Mouse (Mus musculus) midbrain, postnatal 0 days (tissue): ENCODE data around the gene Tead2. TPM values are rescaled to one million over a fixed set of nuclear protein-coding genes. Genes with fewer than 3 reads are reported as not detected.
"Not testable (repeated sequence)": the region's sequence is repeated elsewhere in the genome, so short reads cannot be mapped to it uniquely, and the experiment has no call there.

ENCODE experiments used
- ATAC-seq: fragments of 200-750 bp; cut with Nextera tagmentation; 2 replicates; pipeline ENCODE4 v1.8.0; 2017; ENCODE audit warnings: moderate number of reproducible peaks, mild to moderate bottlenecking, moderate TSS enrichment, moderate library complexity; ENCODE audit not compliant: low FRiP score
- DNase-seq: peaks from one replicate; pipeline ENCODE4 v3.0.0-alpha.2; 2015; ENCODE audit warnings: low spot score
- H3K27ac ChIP-seq: fragments of 300-500 bp; sonication (generic); 2 replicates; pipeline ENCODE4 v1.5.1; 2014; ENCODE audit warnings: low read depth, mild to moderate bottlenecking, low read length, mixed read lengths
- H3K27me3 ChIP-seq: fragments of 300-500 bp; sonication (generic); 2 replicates; pipeline ENCODE4 v1.6.1; 2014; ENCODE audit warnings: low read length, control low read depth, mixed read lengths; ENCODE audit not compliant: insufficient read depth
- H3K36me3 ChIP-seq: fragments of 300-500 bp; sonication (generic); 2 replicates; pipeline ENCODE4 v1.6.1; 2014; ENCODE audit warnings: low read length, control low read depth, mixed read lengths; ENCODE audit not compliant: insufficient read depth
- H3K4me1 ChIP-seq: fragments of 300-500 bp; sonication (generic); 2 replicates; pipeline ENCODE4 v1.6.1; 2014; ENCODE audit warnings: mild to moderate bottlenecking, control low read depth, antibody characterized with exemption, low read length, mixed read lengths; ENCODE audit not compliant: insufficient read depth
- H3K4me2 ChIP-seq: fragments of 300-500 bp; sonication (generic); 2 replicates; pipeline ENCODE4 v1.6.1; 2014; ENCODE audit warnings: low read depth, mild to moderate bottlenecking, low read length, mixed read lengths; ENCODE audit not compliant: poor library complexity, severe bottlenecking
- H3K4me3 ChIP-seq: fragments of 300-500 bp; sonication (generic); 2 replicates; pipeline ENCODE4 v1.5.1; 2014; ENCODE audit warnings: low read depth, mild to moderate bottlenecking, low read length, moderate library complexity
- H3K9ac ChIP-seq: fragments of 300-500 bp; sonication (generic); replicated peaks from 2 replicates; pipeline ENCODE4 v1.6.1; 2014; ENCODE audit warnings: mild to moderate bottlenecking, low read length, moderate library complexity, mixed read lengths; ENCODE audit not compliant: poor library complexity, severe bottlenecking
- H3K9me3 ChIP-seq: fragments of 300-500 bp; sonication (generic); 2 replicates; pipeline ENCODE4 v1.6.1; 2016; ENCODE audit warnings: low read length, control low read depth
- CTCF ChIP-seq: IDR thresholded peaks from 2 replicates; pipeline ENCODE4 v1.5.1; 2016; ENCODE audit warnings: antibody characterized with exemption, mild to moderate bottlenecking
- WGBS: fragments of 180-500 bp; shearing (Covaris S2); extraction: QIAGEN DNeasy Blood & Tissue Kit; methylation state at CpG from one replicate; pipeline ENCODE4 v1.1.7; 2014; 5-methylcytosine and 5-hydroxymethylcytosine counted together
- polyA plus RNA-seq: library from polyadenylated mRNA; unstranded; fragments of >200 nt; fragmentation: Nextera tagmentation; extraction: Ambion mirVana; gene quantifications from 2 replicates; pipeline ENCODE4 v1.2.1, GENCODE M21; 2015
- total RNA-seq: library from RNA; depleted of rRNA; stranded (reverse); fragments of >200 nt; gene quantifications from 2 replicates; pipeline ENCODE4 v1.2.3, GENCODE M21; 2014

Tead2 gene
- total and polyA plus RNA-seq, 2 experiments from 2014 or later: 17.0 to 54.8 TPM

- DNase-seq (no peak), ATAC-seq (no peak)
- Histone ChIP-seq H3K27me3 (no peaks in the 10 kb centered on the region), H3K4me3 (peak overlapping the region; percentile 44; the same call in 1 of the 2 replicates), H3K9ac (peak overlapping the region; percentile 51; the same call in 1 of the 2 replicates), H3K36me3 (no peaks in the 10 kb centered on the region), H3K4me2 (peak overlapping the region; percentile 74), H3K4me1 (peaks cover 3% of the 10 kb centered on the region; the same call in 1 of the 2 replicates), H3K9me3 (no peaks in the 10 kb centered on the region), H3K27ac (no peak overlapping the region)
- TF ChIP-seq CTCF: no peak
- 80% methylated on average over 6 of the region's 6 CpGs for WGBS
Measured at GRCm38 (mm10) chr7:45241389-45241749, 25.8 kb downstream of the Tead2 start.

- Histone ChIP-seq H3K4me1 (no peaks in the 10 kb centered on the region), H3K4me2 (no peak overlapping the region)
- WGBS: 34% methylated on average over 3 of the region's 3 CpGs
Measured at GRCm38 (mm10) chr7:45247666-45248065, 32.1 kb downstream of the Tead2 start.

GRCm38 (mm10) chr7:45253806-45254205, 38.3 kb downstream of the Tead2 start:
- Histone ChIP-seq H3K36me3 (no peaks in the 10 kb centered on the region), H3K9me3 (no peaks in the 10 kb centered on the region), H3K9ac (no peak overlapping the region), H3K4me1 (no peaks in the 10 kb centered on the region), H3K4me3 (no peak overlapping the region), H3K27me3 (no peaks in the 10 kb centered on the region), H3K27ac (no peak overlapping the region), H3K4me2 (no peak overlapping the region)
- ATAC-seq: no peak
- 90% methylated on average over 8 of the region's 8 CpGs for WGBS
- no peak for DNase-seq
- no peak for TF ChIP-seq CTCF

More at GRCm38 (mm10) chr7:45247666-45248065, 32.1 kb downstream of the Tead2 start:
- Histone ChIP-seq H3K4me3 (no peak overlapping the region), H3K9ac (no peak overlapping the region), H3K27ac (no peak overlapping the region), H3K9me3 (no peaks in the 10 kb centered on the region), H3K36me3 (no peaks in the 10 kb centered on the region), H3K27me3 (no peaks in the 10 kb centered on the region)
- no peak for DNase-seq
- no peak for TF ChIP-seq CTCF
- no peak for ATAC-seq

GRCm38 (mm10) chr7:45255822-45256221, 40.3 kb downstream of the Tead2 start:
- not testable (repeated sequence) for H3K4me3 ChIP-seq, H3K9ac ChIP-seq, H3K27me3 ChIP-seq, H3K9me3 ChIP-seq, H3K4me2 ChIP-seq, DNase-seq, H3K27ac ChIP-seq, H3K4me1 ChIP-seq, ATAC-seq, H3K36me3 ChIP-seq
- WGBS: 79% methylated on average over 4 of the region's 7 CpGs

- no peaks in the 10 kb centered on the region for H3K27me3 ChIP-seq
- H3K27ac ChIP-seq: no peak overlapping the region
- no peak for TF ChIP-seq CTCF
- no peak overlapping the region for H3K9ac ChIP-seq
- ATAC-seq: no peak
- no peaks in the 10 kb centered on the region for H3K36me3 ChIP-seq
- H3K4me2 ChIP-seq: no peak overlapping the region
- H3K4me3 ChIP-seq: no peak overlapping the region
- 64% methylated on average over 11 of the region's 11 CpGs for WGBS
- no peak for DNase-seq
- no peaks in the 10 kb centered on the region for H3K4me1 ChIP-seq
- H3K9me3 ChIP-seq: no peaks in the 10 kb centered on the region
Measured at GRCm38 (mm10) chr7:45257063-45257840, 41.7 kb downstream of the Tead2 start.

- Histone ChIP-seq H3K4me3 (no peak overlapping the region), H3K4me2 (no peak overlapping the region), H3K9me3 (no peaks in the 10 kb centered on the region), H3K4me1 (no peaks in the 10 kb centered on the region), H3K36me3 (no peaks in the 10 kb centered on the region), H3K27me3 (no peaks in the 10 kb centered on the region), H3K27ac (no peak overlapping the region), H3K9ac (no peak overlapping the region)
- TF ChIP-seq CTCF: no peak
- ATAC-seq (no peak), DNase-seq (no peak)
- WGBS: 91% methylated on average over 8 of the region's 8 CpGs
Measured at GRCm38 (mm10) chr7:45259281-45259680, 43.7 kb downstream of the Tead2 start.
